Comparison of ENCODE assay signal across 12 mouse cellular contexts in genomic region chr7:30360028-30360427, GRCm38 (mm10). TPM values are rescaled to one million over a fixed set of nuclear protein-coding genes. Genes with fewer than 3 reads are reported as not detected.
DNase-seq lines count a peak whose midpoint lies in the region; ATAC-seq and TF ChIP-seq lines count a peak whose summit lies in the region.
"Had no signal": no experiment of that assay in that cellular context is flagged by ENCODE, and none has a peak within 500 bp of the region (broad histone marks: within the 10 kb centered on the region; RNA-seq: fewer than 3 reads in every experiment).

No protein-coding gene starts in this region.

- intact Hi-C loops in heart, postnatal 36 days (cut with DNase I), result no loop called here

- no peak overlapping the region for H3K9ac ChIP-seq in hindbrain, embryonic 14.5 days
- H3K9ac ChIP-seq in hindbrain, postnatal 0 days (replicated peaks; ENCODE audit: low read length), result no peak overlapping the region
- H3K9ac ChIP-seq in liver, embryonic 15.5 days, result no peak overlapping the region
- no peak overlapping the region for H3K9ac ChIP-seq in heart, embryonic 12.5 days
- H3K9ac ChIP-seq: embryonic facial prominence, embryonic 15.5 days had no signal

- H3K27ac ChIP-seq in hindbrain, embryonic 14.5 days, result no peak overlapping the region
- H3K27ac ChIP-seq in hindbrain, postnatal 0 days, result no peak overlapping the region
- peak overlapping the region; percentile 71 for H3K27ac ChIP-seq in liver, embryonic 15.5 days (replicated peaks)
- H3K27ac ChIP-seq in heart, embryonic 12.5 days (ENCODE audit: poor library complexity, severe bottlenecking), result no peak overlapping the region
- H3K27ac ChIP-seq: embryonic facial prominence, embryonic 15.5 days; macrophage had no signal

- H3K4me2 ChIP-seq in hindbrain, embryonic 14.5 days (replicated peaks), result peak overlapping the region; percentile 42
- no peak overlapping the region for H3K4me2 ChIP-seq in hindbrain, postnatal 0 days (ENCODE audit: low read depth, low read length)
- peak overlapping the region; percentile 44 for H3K4me2 ChIP-seq in liver, embryonic 15.5 days
- no peak overlapping the region for H3K4me2 ChIP-seq in heart, embryonic 12.5 days
- H3K4me2 ChIP-seq: embryonic facial prominence, embryonic 15.5 days had no signal

- H3K4me1 ChIP-seq in hindbrain, embryonic 14.5 days (replicated peaks; ENCODE audit: control insufficient read depth, insufficient read depth, low read length), result peaks cover 44% of the 10 kb centered on the region
- peaks cover 29% of the 10 kb centered on the region for H3K4me1 ChIP-seq in hindbrain, postnatal 0 days (ENCODE audit: insufficient read depth, low read length)
- peaks cover 14% of the 10 kb centered on the region; the same call in 1 of the 2 replicates for H3K4me1 ChIP-seq in liver, embryonic 15.5 days (replicated peaks)
- H3K4me1 ChIP-seq in heart, embryonic 12.5 days (replicated peaks), result peaks cover 12% of the 10 kb centered on the region; the same call in 1 of the 2 replicates

- no peak for TF ChIP-seq CTCF in hindbrain, postnatal 0 days (IDR thresholded peaks at IDR 0.05; ENCODE audit: low read depth)

- H3K27me3 ChIP-seq in hindbrain, embryonic 14.5 days (ENCODE audit: control insufficient read depth, insufficient read depth, low read length), result no peaks in the 10 kb centered on the region
- H3K27me3 ChIP-seq in hindbrain, postnatal 0 days (ENCODE audit: insufficient read depth, low read length), result no peaks in the 10 kb centered on the region
- peaks cover 30% of the 10 kb centered on the region for H3K27me3 ChIP-seq in liver, embryonic 15.5 days
- H3K27me3 ChIP-seq in heart, embryonic 12.5 days (replicated peaks), result peaks cover 47% of the 10 kb centered on the region

- no peak overlapping the region for H3K4me3 ChIP-seq in hindbrain, embryonic 14.5 days (replicated peaks; ENCODE audit: low read length)
- no peak overlapping the region for H3K4me3 ChIP-seq in hindbrain, postnatal 0 days (ENCODE audit: low read length)
- peak overlapping the region; percentile 25; the same call in 1 of the 2 replicates for H3K4me3 ChIP-seq in liver, embryonic 15.5 days (replicated peaks)
- H3K4me3 ChIP-seq in heart, embryonic 12.5 days, result no peak overlapping the region
- H3K4me3 ChIP-seq: embryonic facial prominence, embryonic 15.5 days had no signal

- H3K36me3 ChIP-seq in hindbrain, embryonic 14.5 days (replicated peaks; ENCODE audit: control insufficient read depth, insufficient read depth), result peaks cover 42% of the 10 kb centered on the region
- no peaks in the 10 kb centered on the region for H3K36me3 ChIP-seq in hindbrain, postnatal 0 days (ENCODE audit: insufficient read depth, low read length)
- H3K36me3 ChIP-seq in liver, embryonic 15.5 days (replicated peaks), result no peaks in the 10 kb centered on the region
- peaks cover 18% of the 10 kb centered on the region for H3K36me3 ChIP-seq in heart, embryonic 12.5 days

- WGBS in hindbrain, embryonic 14.5 days, result 90% methylated on average over 17 of the region's 17 CpGs
- WGBS in hindbrain, postnatal 0 days, result 88% methylated on average over 17 of the region's 17 CpGs
- 73% methylated on average over 17 of the region's 17 CpGs for WGBS in liver, embryonic 15.5 days (ENCODE audit: insufficient replicate concordance)
- WGBS in heart, embryonic 12.5 days, result 76% methylated on average over 17 of the region's 17 CpGs

- H3K9me3 ChIP-seq in hindbrain, embryonic 14.5 days (ENCODE audit: control insufficient read depth, low read length), result no peaks in the 10 kb centered on the region
- no peaks in the 10 kb centered on the region for H3K9me3 ChIP-seq in hindbrain, postnatal 0 days (ENCODE audit: low read length)
- no peaks in the 10 kb centered on the region for H3K9me3 ChIP-seq in liver, embryonic 15.5 days (replicated peaks)
- no peaks in the 10 kb centered on the region for H3K9me3 ChIP-seq in heart, embryonic 12.5 days (replicated peaks)
- H3K9me3 ChIP-seq: embryonic facial prominence, embryonic 15.5 days had no signal

- ATAC-seq in hindbrain, embryonic 14.5 days (ENCODE audit: low FRiP score), result no peak
- ATAC-seq in hindbrain, postnatal 0 days, result no peak
- no peak for ATAC-seq in liver, embryonic 15.5 days (ENCODE audit: insufficient read depth)
- ATAC-seq in heart, embryonic 12.5 days (ENCODE audit: insufficient number of reproducible peaks, low FRiP score), result no peak

- no peak for DNase-seq in hindbrain, embryonic 14.5 days (ENCODE audit: low spot score)
- DNase-seq in hindbrain, postnatal 0 days (ENCODE audit: low spot score), result no peak
- DNase-seq in ovary, adult 18-20 months (ENCODE audit: low spot score), result peak; percentile 38
- no peak for DNase-seq in ovary, postnatal 10 days (ENCODE audit: low spot score)
- no peak for DNase-seq in heart, postnatal 36 days
- DNase-seq in right cerebral cortex, adult 2 months (ENCODE audit: low spot score in 2 of 2), result no peak
- DNase-seq: heart, adult 18-20 months; thymus, adult 2 months had no signal

RNA-seq across cellular contexts. Expression of gene Lrfn3, which starts 2.5 kb away (rescaled TPM):
- 14.5 and 15.0 TPM in 2 replicates for polyA plus RNA-seq in hindbrain, embryonic 14.5 days (2014; fragmentation: Nextera tagmentation; extraction: Ambion mirVana)
- 45.9 and 47.4 TPM in 2 replicates for total RNA-seq in hindbrain, postnatal 0 days (2014; rRNA removed)
- polyA plus RNA-seq in hindbrain, postnatal 0 days (2015; fragmentation: Nextera tagmentation; extraction: Ambion mirVana), result 17.5 and 18.1 TPM in 2 replicates
- 1.9 and 2.0 TPM in 2 replicates for polyA plus RNA-seq in liver, embryonic 15.5 days (2015; fragmentation: Nextera tagmentation; extraction: Ambion mirVana)
- total RNA-seq in heart, postnatal 36 days (2021), result 1 to 10 TPM; 1.3 to 1.4 TPM
- 2.3 and 2.8 TPM in 2 replicates for polyA plus RNA-seq in heart, embryonic 12.5 days (2016; fragmentation: Nextera tagmentation; extraction: Ambion mirVana)
- polyA plus RNA-seq: macrophage had no signal

RNA-seq across cellular contexts. Expression of gene Sdhaf1, which starts 36.3 kb away (rescaled TPM):
- polyA plus RNA-seq in hindbrain, embryonic 14.5 days (2014; fragmentation: Nextera tagmentation; extraction: Ambion mirVana), result 16.5 and 19.2 TPM in 2 replicates
- 12.9 and 14.7 TPM in 2 replicates for total RNA-seq in hindbrain, postnatal 0 days (2014; rRNA removed)
- 17.8 and 19.3 TPM in 2 replicates for polyA plus RNA-seq in hindbrain, postnatal 0 days (2015; fragmentation: Nextera tagmentation; extraction: Ambion mirVana)
- polyA plus RNA-seq in liver, embryonic 15.5 days (2015; fragmentation: Nextera tagmentation; extraction: Ambion mirVana), result 4.3 and 5.1 TPM in 2 replicates
- 10 to 100 TPM; 12.0 to 12.5 TPM for total RNA-seq in heart, postnatal 36 days (2021)
- 16.7 and 17.0 TPM in 2 replicates for polyA plus RNA-seq in heart, embryonic 12.5 days (2016; fragmentation: Nextera tagmentation; extraction: Ambion mirVana)

RNA-seq across cellular contexts. Expression of gene E130208F15Rik, which starts 38.5 kb away (rescaled TPM):
- polyA plus RNA-seq in hindbrain, embryonic 14.5 days (2014; fragmentation: Nextera tagmentation; extraction: Ambion mirVana), result not detected in 2 replicates
- total RNA-seq in hindbrain, postnatal 0 days (2014; rRNA removed), result 1.8 TPM in 1 of 2 replicates, not detected in the other
- 0.79 TPM in 1 of 2 replicates, not detected in the other for polyA plus RNA-seq in hindbrain, postnatal 0 days (2015; fragmentation: Nextera tagmentation; extraction: Ambion mirVana)
- polyA plus RNA-seq in liver, embryonic 15.5 days (2015; fragmentation: Nextera tagmentation; extraction: Ambion mirVana), result 1.4 and 2.0 TPM in 2 replicates
- total RNA-seq in heart, postnatal 36 days (2021), result under 1 TPM; 0.65 to 0.78 TPM
- 1.7 and 2.9 TPM in 2 replicates for polyA plus RNA-seq in heart, embryonic 12.5 days (2016; fragmentation: Nextera tagmentation; extraction: Ambion mirVana)

RNA-seq across cellular contexts. Expression of gene Syne4, which starts 45.4 kb away (rescaled TPM):
- 10.7 and 11.9 TPM in 2 replicates for polyA plus RNA-seq in hindbrain, embryonic 14.5 days (2014; fragmentation: Nextera tagmentation; extraction: Ambion mirVana)
- total RNA-seq in hindbrain, postnatal 0 days (2014; rRNA removed), result 13.2 and 16.5 TPM in 2 replicates
- polyA plus RNA-seq in hindbrain, postnatal 0 days (2015; fragmentation: Nextera tagmentation; extraction: Ambion mirVana), result 11.4 and 12.6 TPM in 2 replicates
- polyA plus RNA-seq in liver, embryonic 15.5 days (2015; fragmentation: Nextera tagmentation; extraction: Ambion mirVana), result 15.7 and 20.2 TPM in 2 replicates
- total RNA-seq in heart, postnatal 36 days (2021), result 1 to 10 TPM in 1 of 2 experiments, under 1 TPM in 1; 0.81 to 1.3 TPM
- polyA plus RNA-seq in heart, embryonic 12.5 days (2016; fragmentation: Nextera tagmentation; extraction: Ambion mirVana), result 18.4 and 19.5 TPM in 2 replicates

RNA-seq across cellular contexts. Expression of gene Alkbh6, which starts 51.5 kb away (rescaled TPM):
- 119 and 123 TPM in 2 replicates for polyA plus RNA-seq in hindbrain, embryonic 14.5 days (2014; fragmentation: Nextera tagmentation; extraction: Ambion mirVana)
- total RNA-seq in hindbrain, postnatal 0 days (2014; rRNA removed), result 75.4 and 116 TPM in 2 replicates
- 129 and 131 TPM in 2 replicates for polyA plus RNA-seq in hindbrain, postnatal 0 days (2015; fragmentation: Nextera tagmentation; extraction: Ambion mirVana)
- 15.9 and 16.5 TPM in 2 replicates for polyA plus RNA-seq in liver, embryonic 15.5 days (2015; fragmentation: Nextera tagmentation; extraction: Ambion mirVana)
- total RNA-seq in heart, postnatal 36 days (2021), result 10 to 100 TPM; 22.0 to 23.0 TPM
- polyA plus RNA-seq in heart, embryonic 12.5 days (2016; fragmentation: Nextera tagmentation; extraction: Ambion mirVana), result 56.8 and 59.0 TPM in 2 replicates

Comparison
In these comparisons a context has a peak if more than half of its experiments do, and no peak if none do; other contexts are left out.
1. H3K4me2 ChIP-seq: peak in hindbrain, embryonic 14.5 days (single experiment) and liver, embryonic 15.5 days (single experiment); none in hindbrain, postnatal 0 days (single experiment) and heart, embryonic 12.5 days (single experiment).